Mouse (Mus musculus): ENCODE data around the gene Gm5622.
"Not testable (repeated sequence)": the region's sequence is repeated elsewhere in the genome, so short reads cannot be mapped to it uniquely, and the experiment has no call there.

Gm5622 gene

GRCm38 (mm10) chr14:51552490-51552889, at the start of gene Gm5622:
Gene Gm5622 (plus strand): TSS chr14:51552790.
- no peak for DNase-seq (ENCODE audit: low read depth, low spot score)

GRCm38 (mm10) chr14:51507416-51507815, 45.2 kb upstream of the Gm5622 start:
- no peak for DNase-seq (ENCODE audit: low read depth, low spot score)

DNA sequence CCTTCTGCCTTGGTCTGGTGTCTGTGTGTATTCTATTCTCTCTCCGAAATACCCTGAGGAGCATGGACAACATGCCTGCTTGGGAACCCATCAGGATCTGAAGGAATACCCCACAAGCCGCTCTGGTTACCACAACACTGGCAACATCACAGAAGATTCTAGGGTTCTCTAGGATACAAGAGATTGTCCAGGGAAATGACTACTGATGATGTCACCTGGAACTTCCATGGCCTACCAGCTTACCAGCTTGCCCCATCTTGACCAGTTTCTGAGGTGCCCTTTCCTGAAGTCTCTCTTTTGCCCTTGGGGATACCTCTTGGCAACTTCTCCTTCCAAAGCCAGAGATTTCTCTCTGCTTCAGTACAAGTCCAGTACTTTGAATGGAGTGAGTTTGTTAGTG, 21.4 kb downstream of the Gm5622 start, which contains the start of gene Gm17175:
Gm17175 (minus strand) TSS at position 101 of the 400 bp plus-strand sequence.
- not testable (repeated sequence) for DNase-seq (ENCODE audit: low read depth, low spot score)

DNA sequence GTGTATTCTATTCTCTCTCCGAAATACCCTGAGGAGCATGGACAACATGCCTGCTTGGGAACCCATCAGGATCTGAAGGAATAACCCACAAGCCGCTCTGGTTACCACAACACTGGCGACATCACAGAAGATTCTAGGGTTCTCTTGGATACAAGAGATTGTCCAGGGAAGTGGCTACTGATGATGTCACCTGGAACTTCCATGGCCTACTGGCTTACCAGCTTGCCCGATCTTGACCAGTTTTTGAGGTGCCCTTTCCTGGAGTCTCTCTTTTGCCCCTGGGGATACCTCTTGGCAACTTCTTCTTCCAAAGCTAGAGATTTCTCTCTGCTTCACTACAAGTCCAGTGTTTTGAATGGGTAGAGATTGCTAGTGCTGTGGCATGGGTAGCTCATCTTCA, 39.4 kb downstream of the Gm5622 start, which contains the start of gene Gm17174:
Gm17174 (minus strand) TSS at position 101 of the 400 bp plus-strand sequence.
- not testable (repeated sequence) for DNase-seq (ENCODE audit: low read depth, low spot score)

DNA sequence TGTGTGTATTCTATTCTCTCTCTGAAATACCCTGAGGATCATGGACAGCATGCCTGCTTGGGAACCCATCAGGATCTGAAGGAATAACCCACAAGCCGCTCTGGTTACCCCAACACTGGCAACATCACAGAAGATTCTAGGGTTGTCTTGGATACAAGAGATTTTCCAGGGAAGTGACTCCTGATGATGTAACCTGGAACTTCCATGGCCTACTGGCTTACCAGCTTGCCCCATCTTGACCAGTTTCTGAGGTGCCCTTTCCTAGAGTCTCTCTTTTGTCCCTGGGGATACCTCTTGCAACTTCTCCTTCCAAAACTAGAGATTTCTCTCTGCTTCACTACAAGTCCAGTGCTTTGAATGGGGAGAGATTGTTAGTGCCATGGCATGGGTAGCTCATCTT, 58.6 kb downstream of the Gm5622 start, which contains the start of gene Gm17078:
Gm17078 (minus strand) TSS at position 101 of the 400 bp plus-strand sequence.
- DNase-seq (ENCODE audit: low read depth, low spot score) = no peak

DNA sequence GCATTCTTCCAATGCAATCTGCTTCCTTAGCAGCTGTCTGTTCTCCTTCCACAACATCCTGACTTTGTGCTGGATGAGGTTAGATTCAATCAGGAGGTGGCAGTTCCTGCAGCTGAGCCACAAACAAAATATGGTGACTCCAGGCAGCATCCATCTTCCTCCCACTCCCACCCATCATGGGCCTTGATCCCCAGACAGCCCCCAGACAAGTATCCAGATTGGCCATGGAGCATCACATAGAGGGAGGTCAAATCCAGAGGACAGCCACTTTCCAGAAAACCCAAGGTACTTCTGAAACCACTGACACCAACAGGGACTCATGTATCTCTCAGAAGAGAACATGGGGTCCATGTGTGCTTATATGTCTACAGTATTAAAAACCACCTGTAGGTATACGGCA, 79.8 kb downstream of the Gm5622 start:
- not testable (repeated sequence) for DNase-seq (ENCODE audit: low read depth, low spot score)

GRCm38 (mm10) chr14:51635566-51635965, 83.0 kb downstream of the Gm5622 start, which contains the start of gene Gm4181:
Gene Gm4181 (minus strand): TSS chr14:51635666.
- DNase-seq (ENCODE audit: low read depth, low spot score) = not testable (repeated sequence)

GRCm38 (mm10) chr14:51677269-51677668, 124.7 kb downstream of the Gm5622 start:
- DNase-seq (ENCODE audit: low read depth, low spot score) = no peak

- DNase-seq (ENCODE audit: low read depth, low spot score) = not testable (repeated sequence)
These were observed 142.8 kb downstream of the Gm5622 start, which contains the start of gene Gm17079 for GRCm38 (mm10) chr14:51695368-51695767. Gene Gm17079 (minus strand): TSS chr14:51695468.
